8 mouse cellular contexts compared by ENCODE assay signal in the genomic region with DNA sequence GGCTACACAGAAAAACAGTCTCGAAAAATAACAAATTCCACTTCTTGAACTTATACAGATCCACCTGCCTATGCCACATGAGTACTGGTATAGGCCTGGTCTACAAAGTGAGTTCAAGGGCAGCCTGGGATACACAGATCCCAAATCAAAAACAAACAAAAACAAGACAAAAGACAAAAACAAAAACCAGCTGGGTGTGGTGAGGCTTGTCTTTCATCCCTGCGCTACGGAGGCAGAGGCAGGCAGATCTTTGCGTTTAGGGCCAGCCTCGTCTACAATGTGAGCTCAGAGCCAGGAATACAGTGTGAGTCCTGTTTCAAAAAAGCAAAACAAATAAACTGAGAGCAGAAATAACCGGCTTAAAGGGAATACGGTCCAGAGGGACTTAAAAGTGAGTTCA. TPM values are rescaled to one million over a fixed set of nuclear protein-coding genes. Genes with fewer than 3 reads are reported as not detected.
A peak's percentile ranks its signal among the peaks of the same experiment; 100 is the strongest.
DNase-seq lines count a peak whose midpoint lies in the region; ATAC-seq and TF ChIP-seq lines count a peak whose summit lies in the region.

No protein-coding gene starts in this region.

- peak; percentile 10; the same call in 1 of the 2 replicates for ATAC-seq in intestine, embryonic 14.5 days (replicated peaks; ENCODE audit: low FRiP score, low TSS enrichment, low read depth)
- peak; percentile 17 for ATAC-seq in neural tube, embryonic 12.5 days (ENCODE audit: low FRiP score, low read depth)

- peak overlapping the region; percentile 82 for H3K27ac ChIP-seq in layer of hippocampus, adult 2 months
- H3K27ac ChIP-seq in intestine, embryonic 14.5 days (ENCODE audit: low read depth) = peak overlapping the region; percentile 60; the same call in 1 of the 2 replicates
- no peak overlapping the region for H3K27ac ChIP-seq in neural tube, embryonic 12.5 days

- peak overlapping the region; percentile 50 for H3K4me2 ChIP-seq in intestine, embryonic 14.5 days (ENCODE audit: low read length)
- H3K4me2 ChIP-seq in neural tube, embryonic 12.5 days (replicated peaks) = peak overlapping the region; percentile 68

- peak overlapping the region; percentile 90 for H3K4me3 ChIP-seq in layer of hippocampus, adult 2 months
- H3K4me3 ChIP-seq in intestine, embryonic 14.5 days (ENCODE audit: low read depth, low read length) = peak overlapping the region; percentile 91
- H3K4me3 ChIP-seq in neural tube, embryonic 12.5 days = peak overlapping the region; percentile 84

- WGBS in intestine, embryonic 14.5 days = 61% methylated on average over 7 of the region's 7 CpGs
- WGBS in neural tube, embryonic 12.5 days = 66% methylated on average over 7 of the region's 7 CpGs

- peaks cover 14% of the 10 kb centered on the region for H3K4me1 ChIP-seq in intestine, embryonic 14.5 days (replicated peaks; ENCODE audit: control insufficient read depth, insufficient read depth, low read length)
- peaks cover 11% of the 10 kb centered on the region for H3K4me1 ChIP-seq in neural tube, embryonic 12.5 days

- H3K36me3 ChIP-seq in intestine, embryonic 14.5 days (ENCODE audit: control insufficient read depth, insufficient read depth, low read length) = peaks cover 26% of the 10 kb centered on the region
- peaks cover 23% of the 10 kb centered on the region for H3K36me3 ChIP-seq in neural tube, embryonic 12.5 days

- H3K9ac ChIP-seq in intestine, embryonic 14.5 days (ENCODE audit: low read length) = peak overlapping the region; percentile 44
- no peak overlapping the region for H3K9ac ChIP-seq in neural tube, embryonic 12.5 days

- no peaks in the 10 kb centered on the region for H3K9me3 ChIP-seq in intestine, embryonic 14.5 days (ENCODE audit: control insufficient read depth, low read length)
- no peaks in the 10 kb centered on the region for H3K9me3 ChIP-seq in neural tube, embryonic 12.5 days

- TF ChIP-seq CTCF in layer of hippocampus, adult 2 months (conservative IDR thresholded peaks at IDR 0.05) = no peak

- no peaks in the 10 kb centered on the region for H3K27me3 ChIP-seq in intestine, embryonic 14.5 days (replicated peaks; ENCODE audit: control insufficient read depth, insufficient read depth, low read length)
- no peaks in the 10 kb centered on the region for H3K27me3 ChIP-seq in neural tube, embryonic 12.5 days (replicated peaks)

- DNase-seq in layer of hippocampus, adult 2 months (ENCODE audit: low spot score in 2 of 2) = no peak
- no peak for DNase-seq in layer of hippocampus, adult 18-20 months (ENCODE audit: low spot score in 2 of 2)
- peak; percentile 7 for DNase-seq in c-Kit-positive CD71-positive TER-119-positive erythroid progenitor cells, embryonic 14.5 days (ENCODE audit: low spot score)
- DNase-seq in intestine, embryonic 14.5 days (ENCODE audit: low spot score) = no peak
- no peak for DNase-seq in cerebellum, adult 9-10 months
- no peak for DNase-seq in cerebellum, adult 9-11 months
- DNase-seq in right cerebral cortex, postnatal 14 days = no peak

RNA-seq across cellular contexts. Expression of a gene that starts 0.5 kb away (rescaled TPM):
- total RNA-seq in layer of hippocampus, adult 2 months (2021) = 100 to 1,000 TPM; 107 to 110 TPM
- 100 to 1,000 TPM; 103 to 113 TPM for total RNA-seq in layer of hippocampus, adult 18-20 months (2021)
- polyA plus RNA-seq in intestine, embryonic 14.5 days (2014; fragmentation: Nextera tagmentation; extraction: Ambion mirVana) = 193 and 199 TPM in 2 replicates
- 402 and 419 TPM in 2 replicates for polyA plus RNA-seq in neural tube, embryonic 12.5 days (2016; fragmentation: Nextera tagmentation; extraction: Ambion mirVana)

RNA-seq across cellular contexts. Expression of a gene that starts 10.5 kb away (rescaled TPM):
- 10 to 100 TPM; 84.0 to 90.4 TPM for total RNA-seq in layer of hippocampus, adult 2 months (2021)
- total RNA-seq in layer of hippocampus, adult 18-20 months (2021) = 10 to 100 TPM; 75.6 to 76.4 TPM
- 51.0 and 57.4 TPM in 2 replicates for polyA plus RNA-seq in intestine, embryonic 14.5 days (2014; fragmentation: Nextera tagmentation; extraction: Ambion mirVana)
- 94.9 and 109 TPM in 2 replicates for polyA plus RNA-seq in neural tube, embryonic 12.5 days (2016; fragmentation: Nextera tagmentation; extraction: Ambion mirVana)

RNA-seq across cellular contexts. Expression of a gene that starts 41.1 kb away (rescaled TPM):
- total RNA-seq in layer of hippocampus, adult 2 months (2021) = 1 to 10 TPM; 1.1 to 1.2 TPM
- total RNA-seq in layer of hippocampus, adult 18-20 months (2021) = 1 to 10 TPM; 1.0 to 1.3 TPM
- polyA plus RNA-seq in intestine, embryonic 14.5 days (2014; fragmentation: Nextera tagmentation; extraction: Ambion mirVana) = 0.89 and 1.0 TPM in 2 replicates
- polyA plus RNA-seq in neural tube, embryonic 12.5 days (2016; fragmentation: Nextera tagmentation; extraction: Ambion mirVana) = 1.0 and 1.4 TPM in 2 replicates

RNA-seq across cellular contexts. Expression of a gene that starts 41.2 kb away (rescaled TPM):
- total RNA-seq in layer of hippocampus, adult 2 months (2021) = 1 to 10 TPM; 2.2 to 2.5 TPM
- 1 to 10 TPM; 3.2 TPM for total RNA-seq in layer of hippocampus, adult 18-20 months (2021)
- polyA plus RNA-seq in intestine, embryonic 14.5 days (2014; fragmentation: Nextera tagmentation; extraction: Ambion mirVana) = 0.55 and 0.58 TPM in 2 replicates
- polyA plus RNA-seq in neural tube, embryonic 12.5 days (2016; fragmentation: Nextera tagmentation; extraction: Ambion mirVana) = 0.05 and 0.24 TPM in 2 replicates
